Mouse (Mus musculus) Patski (cell line): ENCODE results near the gene Pdik1l. TPM values are rescaled to one million over a fixed set of nuclear protein-coding genes. Genes with fewer than 3 reads are reported as not detected.

Source experiments
- ATAC-seq: fragments of 100-300 bp; one replicate; pipeline ENCODE4 v1.8.0; 2021
- CTCF ChIA-PET: fragments of 350-600 bp; sonication (Branson Sonifier 250); formaldehyde crosslinking; loops from one replicate; lab custom pipeline; 2022; ENCODE audit warnings: inconsistent platforms; lab: Charles Lee
- POLR2A ChIA-PET: fragments of 350-600 bp; sonication (Branson Sonifier 250); formaldehyde crosslinking; loops from one replicate; lab custom pipeline; 2022; ENCODE audit warnings: antibody characterized with exemption, inconsistent platforms; lab: Charles Lee
- DNase-seq: peaks from one replicate; pipeline ENCODE4 v3.0.0-alpha.2; 2011; ENCODE audit warnings: low read depth, low spot score
- H3K27me3 ChIP-seq: fragments of 371-371 bp; one replicate; pipeline ENCODE4 v1.5.1; 2021
- CTCF ChIP-seq: fragments of 100-300 bp; IDR thresholded peaks from one replicate; pipeline ENCODE4 v1.5.1; 2021
- in situ Hi-C: fragments of 300-500 bp; cut with MboI; formaldehyde crosslinking; loops from 3 replicates; pipeline ENCODE4 v1.11.1; 2018; ENCODE audit warnings: low pct_unique_long_range_greater_than_20kb, mixed read lengths
- polyA plus RNA-seq: library from polyadenylated mRNA; unstranded; gene quantifications from one replicate; pipeline ENCODE4 v1.2.3, GENCODE M21; 2021

Gene Pdik1l
- polyA plus RNA-seq, 1 experiment from 2014 or later, result 8.7 TPM

DNA sequence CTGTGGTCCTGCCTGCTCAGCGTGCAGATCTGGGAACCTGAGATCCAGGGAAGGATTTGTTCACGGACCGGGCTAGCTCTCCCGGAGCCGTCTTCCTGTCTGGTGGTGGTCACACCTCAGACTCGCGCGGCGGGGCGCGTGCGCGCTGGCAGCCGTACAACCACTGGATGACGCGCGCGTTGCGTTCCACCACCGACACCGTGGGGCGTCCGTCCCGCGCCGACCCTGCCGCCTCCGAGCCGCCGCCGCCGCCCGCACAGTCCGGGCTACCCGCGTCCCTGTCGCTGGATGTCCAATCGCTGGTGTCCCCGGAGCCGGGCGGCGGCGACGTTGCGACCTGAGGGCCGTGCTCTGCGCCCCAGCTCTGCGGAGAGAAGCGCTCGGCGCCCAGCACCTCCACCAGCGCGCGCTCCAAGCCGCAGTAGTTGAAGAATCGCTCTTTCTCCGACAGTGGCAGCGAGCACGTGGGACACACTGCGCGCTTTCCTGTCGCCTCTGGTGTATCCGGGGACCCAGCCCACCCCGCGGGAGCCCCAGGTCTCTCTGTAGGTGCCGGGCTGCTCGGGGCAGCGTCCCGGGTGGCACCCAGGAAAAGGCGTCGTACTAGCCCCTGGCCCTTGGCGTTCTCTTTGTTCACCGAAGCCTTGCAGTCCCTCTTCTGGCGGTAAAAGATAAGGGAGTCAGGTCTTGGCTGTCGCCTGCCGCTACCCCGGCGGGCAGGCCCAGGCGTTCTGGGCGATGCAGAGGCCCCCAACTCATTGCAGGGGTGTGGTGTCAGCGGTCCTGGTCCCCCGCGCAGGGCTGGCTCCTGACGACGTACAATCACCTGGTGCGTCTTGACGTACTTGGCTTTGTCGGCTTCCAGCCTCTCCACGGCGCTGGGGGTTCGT, 36.2 kb downstream of the Pdik1l start:
- DNase-seq, result no peak
- POLR2A ChIA-PET, result no interaction called here
- no peak for ATAC-seq
- peaks cover 21% of the 10 kb centered on the region for H3K27me3 ChIP-seq
- CTCF ChIA-PET, result interaction anchor here (1.5 kb wide), 1 partner anchor 41 kb away, joined by 6 read pairs; no protein-coding TSS in a partner anchor
- no peak for TF ChIP-seq CTCF
- in situ Hi-C loops, result no loop called here

- no peak for TF ChIP-seq CTCF
- H3K27me3 ChIP-seq, result peaks cover 21% of the 10 kb centered on the region
- no peak for ATAC-seq
- CTCF ChIA-PET, result interaction anchor here (1.2 to 1.5 kb wide), 2 partner anchors 42 to 83 kb away, joined by 3 to 6 read pairs; no protein-coding TSS in a partner anchor
- in situ Hi-C loops, result no loop called here
- POLR2A ChIA-PET, result no interaction called here
- no peak for DNase-seq
Observed at GRCm38 (mm10) chr4:134250930-134251240, 36.8 kb downstream of the Pdik1l start.

- no peak for TF ChIP-seq CTCF
- ATAC-seq (no peak), DNase-seq (no peak)
- ChIA-PET CTCF (interaction anchor here (0.9 to 1.5 kb wide), 4 partner anchors 14 to 82 kb away, joined by 3 to 6 read pairs (median 4); no protein-coding TSS in a partner anchor), POLR2A (no interaction called here)
- in situ Hi-C loops, result no loop called here
- peaks cover 21% of the 10 kb centered on the region for H3K27me3 ChIP-seq
Observed at GRCm38 (mm10) chr4:134250116-134250929, 37.4 kb downstream of the Pdik1l start.

GRCm38 (mm10) chr4:134249651-134250050, 38.0 kb downstream of the Pdik1l start:
- no peak for TF ChIP-seq CTCF
- in situ Hi-C loops, result loop anchor here (10.0 kb wide), 1 partner anchor 155 kb away; the partner anchor contains the start of gene Cd52
- no peak for DNase-seq

GRCm38 (mm10) chr4:134246719-134247258, 40.9 kb downstream of the Pdik1l start, which contains the start of gene Gm30191:
TSS of gene Gm30191 (plus strand) at chr4:134246935.
- in situ Hi-C loops, result loop anchor here (10.0 kb wide), 1 partner anchor 152 kb away; the partner anchor contains the start of gene Cd52
- CTCF ChIA-PET, result interaction anchor here (1.1 to 2.4 kb wide), 4 partner anchors 17 to 63 kb away, joined by 3 to 6 read pairs (median 4); partner anchors contain the start of gene Cep85
- POLR2A ChIA-PET, result interaction anchor here (1.0 kb wide), 1 partner anchor 65 kb away, joined by 3 read pairs; no protein-coding TSS in a partner anchor
- no peak for DNase-seq
- no peak for ATAC-seq
- no peak for TF ChIP-seq CTCF
- H3K27me3 ChIP-seq, result peaks cover 16% of the 10 kb centered on the region

More at GRCm38 (mm10) chr4:134249651-134250050, 38.0 kb downstream of the Pdik1l start:
- ChIA-PET CTCF (interaction anchor here (0.9 to 1.4 kb wide), 3 partner anchors 14 to 81 kb away, joined by 3 to 4 read pairs (median 4); no protein-coding TSS in a partner anchor), POLR2A (no interaction called here)
- H3K27me3 ChIP-seq, result peaks cover 21% of the 10 kb centered on the region
- no peak for ATAC-seq

- ATAC-seq (no peak), DNase-seq (no peak)
- no peak for TF ChIP-seq CTCF
- in situ Hi-C loops, result loop anchor here (10.0 kb wide), 1 partner anchor 151 kb away; the partner anchor contains the start of gene Cd52
- peaks cover 11% of the 10 kb centered on the region for H3K27me3 ChIP-seq
- POLR2A ChIA-PET, result interaction anchor here (1.0 kb wide), 1 partner anchor 64 kb away, joined by 3 read pairs; no protein-coding TSS in a partner anchor
- CTCF ChIA-PET, result interaction anchor here (1.1 to 2.4 kb wide), 4 partner anchors 17 to 62 kb away, joined by 3 to 6 read pairs (median 4); partner anchors contain the start of gene Cep85
Observed at GRCm38 (mm10) chr4:134246256-134246655, 41.4 kb downstream of the Pdik1l start.

GRCm38 (mm10) chr4:134245148-134245843, 42.4 kb downstream of the Pdik1l start, which contains the start of gene Zfp593:
TSS of gene Zfp593 (minus strand) at chr4:134245592.
- CTCF ChIA-PET, result interaction anchor here (1.1 to 2.4 kb wide), 2 partner anchors 18 to 61 kb away, joined by 4 to 6 read pairs; no protein-coding TSS in a partner anchor
- H3K27me3 ChIP-seq, result peaks cover 5% of the 10 kb centered on the region
- no peak for ATAC-seq
- peak; percentile 49 for DNase-seq
- in situ Hi-C loops, result loop anchor here (10.0 kb wide), 1 partner anchor 150 kb away; the partner anchor contains the start of gene Cd52
- POLR2A ChIA-PET, result no interaction called here
- no peak for TF ChIP-seq CTCF

DNA sequence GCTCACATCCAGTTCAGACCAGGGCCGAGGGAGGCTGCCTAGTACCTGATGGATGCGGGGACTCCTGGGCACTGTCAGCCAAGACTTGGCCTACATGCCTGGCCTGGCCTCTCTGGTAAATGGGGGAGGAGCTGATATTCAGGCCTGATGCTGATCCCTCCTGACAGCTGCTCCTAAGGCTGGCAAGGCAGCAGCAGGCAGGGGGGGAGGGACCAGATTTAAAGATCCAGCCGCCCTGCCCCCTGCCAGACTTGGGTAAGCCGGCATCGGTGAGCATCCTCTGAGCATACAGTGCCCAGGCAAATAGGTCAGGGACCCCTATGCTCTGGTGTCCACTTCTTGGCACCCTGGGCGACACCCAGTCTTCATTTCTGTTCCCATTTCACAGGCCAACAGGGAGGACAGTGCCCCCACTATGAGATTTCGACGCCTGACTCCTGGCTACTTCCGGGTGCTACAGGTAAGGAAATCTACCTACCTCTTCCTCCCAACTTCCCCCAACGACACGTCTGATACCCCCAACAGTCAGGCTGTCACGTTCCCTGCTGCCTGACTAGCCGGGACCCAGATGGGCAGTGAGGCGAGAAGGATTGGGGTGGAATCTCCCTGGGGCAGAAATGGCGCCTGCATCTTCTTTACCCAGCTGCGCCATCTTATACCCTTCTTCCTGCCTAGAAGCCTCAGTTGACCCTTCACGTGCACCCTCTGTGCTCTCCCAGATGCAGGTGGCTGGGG, 44.0 kb downstream of the Pdik1l start, which contains the start of gene E130218I03Rik:
Gene E130218I03Rik, plus strand, starts transcription at position 147 of the 735 bp plus-strand sequence.
- in situ Hi-C loops, result loop anchor here (5.0 to 10.0 kb wide), 2 partner anchors 56 to 149 kb away; partner anchors contain the start of genes Cd52 and Cep85
- CTCF ChIA-PET, result interaction anchor here (1.2 kb wide), 1 partner anchor 57 kb away, joined by 3 read pairs; the partner anchor contains the start of gene Cep85
- no peak for ATAC-seq

More for the DNA sequence above, 44.0 kb downstream of the Pdik1l start, which contains the start of gene E130218I03Rik:
- H3K27me3 ChIP-seq, result no peaks in the 10 kb centered on the region
- POLR2A ChIA-PET, result no interaction called here
- TF ChIP-seq CTCF, result no peak
- no peak for DNase-seq
